Mouse (Mus musculus): ENCODE results near the gene Slc31a1.
A peak's percentile ranks its signal among the peaks of the same experiment; 100 is the strongest.

Gene Slc31a1

DNA sequence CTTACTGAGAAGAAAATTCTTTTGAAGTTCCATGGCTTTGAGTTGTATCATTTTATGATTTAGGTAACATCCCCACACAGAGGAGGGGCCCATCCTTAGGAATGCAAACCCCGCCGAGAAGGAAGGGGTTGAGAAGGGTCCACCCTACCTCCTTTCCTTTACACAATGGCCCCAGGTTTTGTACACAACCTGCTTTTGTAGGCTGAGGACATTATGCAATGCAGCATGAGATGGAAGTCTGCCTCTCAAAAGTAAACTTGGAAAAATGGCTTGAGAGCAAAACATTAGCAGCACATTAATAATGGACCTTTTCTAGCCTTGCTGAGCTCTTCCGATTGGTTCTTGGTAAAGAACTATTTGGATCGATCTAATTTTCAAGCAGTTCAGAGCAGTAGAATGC, 5.8 kb downstream of the Slc31a1 start:
- no peak for DNase-seq

GRCm38 (mm10) chr4:62367586-62367985, 7.1 kb downstream of the Slc31a1 start:
- no peak for DNase-seq

- no peak for DNase-seq
Observed at GRCm38 (mm10) chr4:62369091-62369490, 8.6 kb downstream of the Slc31a1 start.

DNA sequence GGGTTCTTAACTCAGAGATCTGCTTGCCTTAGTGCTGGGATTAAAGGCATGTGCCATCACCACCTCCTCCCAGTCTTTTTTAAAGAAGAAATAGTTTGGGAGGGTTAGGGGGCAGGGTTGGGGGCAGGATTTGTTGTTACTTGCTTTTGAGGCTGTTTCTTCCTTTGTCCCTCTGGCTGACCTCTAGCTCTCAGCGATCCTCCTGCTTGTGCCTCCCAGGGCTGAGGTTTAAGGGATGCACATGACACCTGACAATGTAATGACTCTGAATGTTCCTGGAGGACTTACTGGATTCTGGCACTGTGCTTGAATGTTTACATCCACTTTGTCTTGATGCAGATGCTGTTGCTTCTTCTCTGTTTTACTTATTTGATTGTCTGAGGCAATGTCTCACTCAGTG, 11.9 kb downstream of the Slc31a1 start:
- no peak for DNase-seq

- no peak for DNase-seq
Observed at GRCm38 (mm10) chr4:62372818-62373520, 12.4 kb downstream of the Slc31a1 start.

DNA sequence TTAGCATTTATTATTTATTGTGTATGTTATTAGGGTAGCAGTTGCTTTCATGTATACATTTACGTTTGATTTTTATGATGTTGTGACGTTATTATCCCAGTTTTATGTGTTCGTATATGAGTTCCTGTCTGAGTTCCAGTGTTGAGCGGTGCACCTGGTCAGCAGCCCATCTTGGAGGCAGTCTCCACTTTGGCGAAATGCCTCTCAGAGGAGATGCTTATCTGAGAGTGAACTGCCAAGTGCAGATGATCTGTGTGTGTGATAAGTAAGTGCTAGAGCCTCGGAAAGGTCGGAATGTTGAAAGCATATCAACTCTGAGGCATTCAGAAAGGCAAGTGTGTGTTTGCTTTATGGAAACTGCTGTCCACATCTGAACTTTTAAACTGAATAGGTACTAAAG, 13.1 kb downstream of the Slc31a1 start:
- DNase-seq = no peak

DNA sequence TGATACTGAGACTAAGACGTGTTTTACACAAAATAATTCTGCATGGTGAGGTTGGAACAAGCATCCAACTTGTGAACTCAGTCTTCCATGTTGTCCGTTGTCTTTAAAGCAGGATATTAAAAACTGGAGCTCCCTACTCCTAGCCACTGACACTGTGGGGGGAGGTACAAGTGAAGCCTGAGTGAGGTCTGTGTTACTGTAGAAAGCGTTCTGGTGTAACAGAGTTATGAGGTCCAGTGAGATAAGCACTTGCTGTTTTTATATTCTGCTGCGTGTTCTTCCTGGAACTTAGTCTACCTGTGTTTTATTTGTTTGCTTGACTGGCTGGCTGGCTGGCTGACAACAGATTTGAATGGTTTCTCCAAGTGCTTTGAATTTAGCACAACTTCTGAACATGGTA, 13.8 kb downstream of the Slc31a1 start:
- DNase-seq = no peak

DNA sequence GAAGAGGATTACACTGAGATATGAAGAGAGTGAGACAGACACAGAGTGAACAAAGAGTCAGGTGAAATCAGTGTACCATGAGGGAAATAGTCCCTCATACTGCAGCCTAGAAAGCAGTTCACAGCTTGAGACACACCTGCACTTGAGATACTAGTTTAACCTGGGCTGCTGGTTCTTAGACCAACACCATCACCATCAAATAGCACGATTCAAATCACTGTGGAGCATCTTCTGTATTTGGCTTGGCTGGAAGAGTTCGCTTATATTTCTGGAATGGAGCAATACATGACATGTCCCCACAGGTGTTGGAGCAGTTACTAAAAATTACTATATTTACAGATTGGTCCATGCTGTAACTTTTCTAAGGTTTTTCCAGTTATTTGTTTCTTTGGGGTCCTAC, 15.6 kb downstream of the Slc31a1 start:
- no peak for DNase-seq

GRCm38 (mm10) chr4:62379724-62380381, 19.3 kb downstream of the Slc31a1 start:
- no peak for DNase-seq

DNA sequence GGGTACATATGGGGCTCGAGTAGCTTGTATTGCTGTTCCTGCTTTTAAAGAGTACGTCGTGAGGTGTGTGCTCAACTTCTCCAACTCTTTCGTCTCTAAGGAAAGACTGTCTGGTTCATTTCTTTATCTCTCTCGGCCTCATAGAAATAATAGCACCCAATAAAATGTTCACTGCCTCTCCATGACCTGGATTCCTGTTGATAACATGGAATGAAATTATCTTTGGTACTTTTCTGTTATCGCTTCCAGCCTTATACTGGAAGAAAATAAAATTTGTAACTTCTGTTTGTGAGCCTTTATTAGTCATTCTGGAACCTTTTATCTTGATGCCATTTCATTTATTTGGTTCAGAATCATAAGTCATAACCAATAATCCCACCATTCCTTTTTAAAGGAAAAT, 22.7 kb downstream of the Slc31a1 start:
- no peak for DNase-seq

GRCm38 (mm10) chr4:62383752-62384151, 23.2 kb downstream of the Slc31a1 start:
- no peak for DNase-seq

- DNase-seq = no peak
Observed at GRCm38 (mm10) chr4:62384159-62384558, 23.6 kb downstream of the Slc31a1 start.

GRCm38 (mm10) chr4:62385439-62385838, 24.9 kb downstream of the Slc31a1 start:
- DNase-seq = no peak

- no peak for DNase-seq
Observed at GRCm38 (mm10) chr4:62389592-62390512, 29.3 kb downstream of the Slc31a1 start.

DNA sequence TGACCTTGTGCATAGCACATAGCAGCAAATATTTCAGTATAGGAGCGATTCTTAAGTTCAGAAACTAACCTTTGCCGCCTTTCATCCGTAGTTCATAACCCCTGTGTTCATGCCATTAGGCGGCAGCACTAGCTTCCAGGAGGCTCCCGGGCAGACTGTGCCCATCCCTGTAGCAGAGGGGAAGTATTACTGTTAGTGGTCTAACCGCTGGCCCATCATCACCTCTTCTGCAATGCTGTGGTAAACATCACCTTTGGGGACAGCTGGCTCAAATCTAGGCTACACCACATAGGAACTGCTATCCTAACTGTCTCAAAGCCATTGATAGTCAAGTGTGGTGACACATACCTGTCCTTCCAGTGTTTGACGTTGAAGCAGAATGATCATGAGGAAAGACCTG, 31.4 kb downstream of the Slc31a1 start:
- no peak for DNase-seq

- DNase-seq = no peak
Observed at GRCm38 (mm10) chr4:62393459-62393858, 32.9 kb downstream of the Slc31a1 start.

DNA sequence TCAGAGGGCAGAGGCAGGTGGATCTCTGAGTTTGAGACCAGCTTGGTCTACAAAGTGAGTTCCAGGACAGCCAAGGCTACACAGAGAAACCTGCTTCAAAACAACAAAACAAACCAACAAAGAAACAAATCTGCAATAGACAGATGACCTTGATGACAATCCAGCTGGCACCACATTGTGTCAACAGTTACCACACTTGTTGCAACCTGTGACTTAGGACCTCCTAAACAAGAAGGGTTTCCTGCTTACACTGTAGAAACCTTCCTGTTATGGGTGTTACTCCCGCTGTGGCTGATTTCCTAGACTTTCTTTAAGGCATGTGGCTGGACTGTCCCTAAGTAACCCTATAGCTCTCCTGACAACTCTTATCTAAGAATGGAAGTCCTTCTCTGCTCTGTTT, 35.3 kb downstream of the Slc31a1 start:
- no peak for DNase-seq

GRCm38 (mm10) chr4:62397616-62398365, 37.3 kb downstream of the Slc31a1 start:
- no peak for DNase-seq

- no peak for DNase-seq
Observed at GRCm38 (mm10) chr4:62398956-62399355, 38.4 kb downstream of the Slc31a1 start.

DNA sequence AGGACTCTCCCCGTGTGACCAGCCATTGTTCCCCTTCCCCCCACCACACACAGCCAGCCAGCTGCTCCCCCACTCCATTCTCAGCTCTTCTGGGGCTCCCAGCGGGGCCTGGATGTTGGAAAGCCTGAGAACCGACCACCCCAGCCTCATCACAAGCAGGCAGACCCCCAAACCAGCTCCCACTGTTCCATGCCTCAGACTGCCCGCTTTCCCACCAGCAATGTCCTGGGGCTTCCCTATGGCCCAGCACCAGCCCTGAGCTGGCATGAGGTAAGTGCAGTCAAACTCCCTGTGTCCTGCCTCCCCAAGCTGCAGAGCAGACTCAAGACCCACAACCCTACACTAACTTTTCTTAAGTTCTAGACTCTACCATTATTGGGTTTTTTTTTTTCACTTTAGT, 45.6 kb downstream of the Slc31a1 start:
- DNase-seq = no peak

DNA sequence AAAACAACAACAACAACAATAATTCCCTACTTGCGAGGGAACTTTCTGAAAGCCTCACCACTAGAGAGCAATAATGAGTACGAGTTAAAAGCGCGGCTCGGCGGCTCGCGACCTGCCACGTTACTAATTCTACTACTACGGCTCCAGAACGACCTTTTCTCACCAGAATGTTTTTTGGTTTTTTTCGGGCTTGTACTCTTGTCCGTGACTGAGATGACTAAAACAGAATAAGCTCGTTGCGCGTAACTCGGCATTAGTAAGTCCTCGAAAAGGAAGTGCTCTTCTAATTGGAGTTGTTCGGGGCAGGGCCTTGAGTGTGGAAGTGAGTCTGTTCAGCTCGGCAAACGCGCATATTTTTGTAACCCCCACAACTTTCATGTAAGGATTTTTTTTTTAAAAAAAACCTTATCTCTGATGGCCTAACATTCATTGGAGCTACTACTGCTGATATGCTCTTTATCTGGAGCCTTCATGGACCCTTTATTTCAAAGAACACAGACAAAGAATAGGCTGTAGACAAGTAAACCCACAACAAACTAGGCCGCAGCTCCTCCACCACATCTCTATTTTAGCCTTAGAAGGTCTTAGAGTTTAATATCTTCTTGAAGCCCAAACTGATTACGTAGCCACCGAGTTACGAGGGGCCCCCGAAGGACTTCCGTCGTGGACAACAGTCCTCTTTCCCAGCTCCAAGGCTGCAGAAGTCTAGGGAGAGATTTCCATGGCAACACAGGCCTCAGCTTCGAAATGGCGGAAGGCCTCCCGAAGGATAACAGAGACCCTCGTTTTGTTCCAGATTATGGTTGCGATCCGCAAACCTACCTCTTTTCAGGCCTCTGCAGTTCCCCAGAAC, 47.4 kb downstream of the Slc31a1 start:
- peak; percentile 61 for DNase-seq

All from thymus, postnatal 25 days (tissue).